Mouse (Mus musculus) forebrain, embryonic 14.5 days (tissue): ENCODE measurements around the gene Wrnip1. TPM values are rescaled to one million over a fixed set of nuclear protein-coding genes. Genes with fewer than 3 reads are reported as not detected.

Experiments
- ATAC-seq: fragments of 200-750 bp; cut with Nextera tagmentation; 2 replicates; pipeline ENCODE4 v1.8.0; 2017; ENCODE audit warnings: mild to moderate bottlenecking, moderate library complexity
- DNase-seq: peaks from one replicate; pipeline ENCODE4 v3.0.0-alpha.2; 2015; ENCODE audit warnings: low spot score
- H3K27ac ChIP-seq: fragments of 300-500 bp; sonication (generic); 2 replicates; pipeline ENCODE4 v1.5.1; 2014; ENCODE audit warnings: low read depth, mild to moderate bottlenecking, control low read depth, low read length, moderate library complexity
- H3K27me3 ChIP-seq: fragments of 300-500 bp; sonication (generic); replicated peaks from 2 replicates; pipeline ENCODE4 v1.6.1; 2014; ENCODE audit warnings: low read length, control low read depth, mixed read lengths; ENCODE audit not compliant: control insufficient read depth, insufficient read depth
- H3K36me3 ChIP-seq: fragments of 300-500 bp; sonication (generic); 2 replicates; pipeline ENCODE4 v1.6.1; 2014; ENCODE audit warnings: low read length, control low read depth; ENCODE audit not compliant: control insufficient read depth, insufficient read depth
- H3K4me1 ChIP-seq: fragments of 300-500 bp; sonication (generic); 2 replicates; pipeline ENCODE4 v1.6.1; 2014; ENCODE audit warnings: antibody characterized with exemption, low read length, control low read depth; ENCODE audit not compliant: control insufficient read depth, insufficient read depth
- H3K4me2 ChIP-seq: fragments of 300-500 bp; sonication (generic); 2 replicates; pipeline ENCODE4 v1.6.1; 2014; ENCODE audit warnings: mild to moderate bottlenecking, control low read depth, low read length
- H3K4me3 ChIP-seq: fragments of 300-500 bp; sonication (generic); 2 replicates; pipeline ENCODE4 v1.5.1; 2014; ENCODE audit warnings: low read depth, low read length, control low read depth
- H3K9ac ChIP-seq: fragments of 300-500 bp; sonication (generic); 2 replicates; pipeline ENCODE4 v1.6.1; 2014; ENCODE audit warnings: mild to moderate bottlenecking, low read length, control low read depth, moderate library complexity
- H3K9me3 ChIP-seq: fragments of 300-500 bp; sonication (generic); replicated peaks from 2 replicates; pipeline ENCODE4 v1.6.1; 2016; ENCODE audit warnings: low read length, control low read depth, mixed read lengths; ENCODE audit not compliant: control insufficient read depth
- WGBS: fragments of 180-500 bp; shearing (Covaris S2); extraction: QIAGEN DNeasy Blood & Tissue Kit; methylation state at CpG from one replicate; pipeline ENCODE4 v1.1.7; 2014; 5-methylcytosine and 5-hydroxymethylcytosine counted together
- polyA plus RNA-seq: library from polyadenylated mRNA; unstranded; fragments of >200 nt; fragmentation: Nextera tagmentation; extraction: Ambion mirVana; gene quantifications from 2 replicates; pipeline ENCODE4 v1.2.1, GENCODE M21; 2014

The Wrnip1 gene
- polyA plus RNA-seq, 1 experiment from 2014 or later: 19.1 TPM

- no peaks in the 10 kb centered on the region for H3K4me1 ChIP-seq
- ATAC-seq: no peak
- 91% methylated on average over 10 of the region's 10 CpGs for WGBS
- no peak overlapping the region for H3K27ac ChIP-seq
- no peaks in the 10 kb centered on the region for H3K36me3 ChIP-seq
- H3K27me3 ChIP-seq: no peaks in the 10 kb centered on the region
- no peak overlapping the region for H3K9ac ChIP-seq
- H3K4me2 ChIP-seq: no peak overlapping the region
- H3K9me3 ChIP-seq: no peaks in the 10 kb centered on the region
- DNase-seq: no peak
- no peak overlapping the region for H3K4me3 ChIP-seq
Observed at GRCm38 (mm10) chr13:32776350-32776749, 25.5 kb upstream of the Wrnip1 start.

DNA sequence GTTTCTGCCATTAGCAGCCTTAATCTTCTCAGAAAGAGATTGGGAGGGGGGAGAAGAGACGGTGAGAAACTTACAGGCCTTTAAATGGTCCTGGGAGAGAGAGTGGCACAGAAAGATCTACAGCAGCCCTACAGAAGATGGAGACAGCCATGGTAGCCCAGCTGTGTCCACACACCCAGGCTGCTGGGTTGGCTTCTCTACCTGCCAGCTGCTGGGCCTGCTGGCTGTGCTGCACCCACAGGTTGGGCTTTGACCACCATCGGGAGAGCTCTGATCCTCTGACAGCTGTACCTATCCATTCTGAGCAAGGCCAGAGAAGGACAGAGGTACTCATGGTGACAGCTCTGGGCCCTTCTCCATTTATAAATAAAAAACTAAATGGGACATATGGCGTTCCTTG lies 23.0 kb upstream of the Wrnip1 start:
- H3K4me2 ChIP-seq: no peak overlapping the region
- H3K4me1 ChIP-seq: no peaks in the 10 kb centered on the region
- no peak overlapping the region for H3K27ac ChIP-seq
- H3K27me3 ChIP-seq: no peaks in the 10 kb centered on the region
- DNase-seq (no peak), ATAC-seq (no peak)
- H3K36me3 ChIP-seq: no peaks in the 10 kb centered on the region
- no peaks in the 10 kb centered on the region for H3K9me3 ChIP-seq
- H3K4me3 ChIP-seq: no peak overlapping the region
- H3K9ac ChIP-seq: no peak overlapping the region
- 65% methylated on average over 3 of the region's 3 CpGs for WGBS

DNA sequence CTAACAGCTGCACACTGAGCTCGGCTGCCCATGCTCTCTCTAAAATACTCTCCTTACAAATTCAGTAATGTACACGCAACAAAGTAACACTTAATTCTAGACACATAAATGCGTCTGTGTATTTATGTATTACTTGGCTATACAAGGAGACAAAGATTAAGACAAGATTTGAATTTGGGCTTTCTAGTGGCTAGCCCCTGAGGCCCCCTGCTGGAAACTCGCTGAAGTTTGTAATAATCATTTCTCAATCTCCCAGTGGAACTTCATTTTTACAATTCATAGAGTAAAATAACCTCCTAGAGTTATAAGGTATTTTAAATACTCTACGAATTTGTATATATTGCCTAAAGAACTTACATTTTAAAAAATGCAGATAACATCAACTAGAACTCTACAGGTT lies 18.8 kb upstream of the Wrnip1 start:
- ATAC-seq (no peak), DNase-seq (no peak)
- Histone ChIP-seq H3K36me3 (no peaks in the 10 kb centered on the region), H3K27ac (no peak overlapping the region), H3K9ac (no peak overlapping the region), H3K9me3 (no peaks in the 10 kb centered on the region), H3K4me2 (no peak overlapping the region), H3K27me3 (no peaks in the 10 kb centered on the region), H3K4me1 (no peaks in the 10 kb centered on the region), H3K4me3 (no peak overlapping the region)
- 68% methylated on average over 5 of the region's 5 CpGs for WGBS

DNA sequence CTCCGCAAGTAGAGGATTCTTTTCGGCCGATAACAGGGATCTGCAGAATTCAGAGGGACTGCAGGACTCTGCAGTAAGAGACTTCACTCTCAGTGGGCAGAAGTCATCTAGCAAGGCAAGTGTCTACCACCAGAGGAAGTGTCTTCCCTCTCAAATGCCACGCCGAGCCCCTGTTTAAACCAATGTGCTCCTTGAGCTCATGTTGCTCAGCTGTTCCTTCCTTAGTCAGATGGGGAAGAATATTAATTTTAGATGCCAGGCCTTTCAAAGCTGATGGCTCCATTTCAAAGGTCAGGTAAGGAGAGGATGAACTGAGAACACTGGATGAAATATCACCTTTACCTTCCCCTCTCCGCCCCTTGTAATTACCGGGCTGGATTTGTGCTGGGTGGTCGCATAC lies 18.0 kb upstream of the Wrnip1 start, which contains the start of gene Mylk4:
Mylk4 (minus strand) TSS at position 139 of the 400 bp plus-strand sequence.
- WGBS: 85% methylated on average over 8 of the region's 8 CpGs
- Histone ChIP-seq H3K9me3 (no peaks in the 10 kb centered on the region), H3K4me1 (no peaks in the 10 kb centered on the region), H3K27ac (no peak within 1 kb of the TSS), H3K9ac (no peak within 1 kb of the TSS), H3K4me3 (no peak within 1 kb of the TSS), H3K36me3 (no peaks in the 10 kb centered on the region), H3K4me2 (no peak within 1 kb of the TSS), H3K27me3 (no peaks in the 10 kb centered on the region)
- no peak for DNase-seq
- no peak for ATAC-seq

GRCm38 (mm10) chr13:32787584-32787983 lies 14.3 kb upstream of the Wrnip1 start:
- Histone ChIP-seq H3K27me3 (no peaks in the 10 kb centered on the region), H3K9me3 (no peaks in the 10 kb centered on the region), H3K4me2 (no peak overlapping the region), H3K4me1 (no peaks in the 10 kb centered on the region), H3K36me3 (no peaks in the 10 kb centered on the region), H3K27ac (no peak overlapping the region), H3K9ac (no peak overlapping the region), H3K4me3 (no peak overlapping the region)
- no peak for ATAC-seq
- WGBS: 83% methylated on average over 2 of the region's 2 CpGs
- no peak for DNase-seq

DNA sequence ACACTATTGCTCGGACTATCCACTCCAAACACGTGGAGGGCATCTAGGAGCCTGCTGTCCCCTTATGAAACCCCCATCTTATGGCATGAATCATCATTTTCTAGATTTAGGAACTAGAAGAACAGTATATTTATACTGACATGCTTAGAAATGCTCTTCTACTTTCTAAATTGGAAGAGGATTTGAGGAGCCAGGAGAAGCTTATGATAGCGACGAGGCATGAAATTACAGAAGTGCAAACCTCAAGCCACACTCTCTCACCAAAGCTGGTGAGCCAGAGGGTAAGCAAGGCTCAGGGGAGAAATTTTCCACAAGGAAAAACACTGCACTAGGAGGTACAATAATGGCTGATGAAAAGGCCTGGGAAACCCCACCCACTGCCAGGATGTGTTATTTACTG lies 12.1 kb upstream of the Wrnip1 start:
- no peaks in the 10 kb centered on the region for H3K9me3 ChIP-seq
- no peak overlapping the region for H3K27ac ChIP-seq
- no peak overlapping the region for H3K9ac ChIP-seq
- 85% methylated on average over 4 of the region's 4 CpGs for WGBS
- H3K4me2 ChIP-seq: no peak overlapping the region
- no peak overlapping the region for H3K4me3 ChIP-seq
- H3K36me3 ChIP-seq: no peaks in the 10 kb centered on the region
- no peak for ATAC-seq
- H3K4me1 ChIP-seq: no peaks in the 10 kb centered on the region
- no peak for DNase-seq
- H3K27me3 ChIP-seq: no peaks in the 10 kb centered on the region

GRCm38 (mm10) chr13:32794619-32795018 lies 7.2 kb upstream of the Wrnip1 start:
- ATAC-seq (no peak), DNase-seq (peak; percentile 8)
- Histone ChIP-seq H3K27ac (no peak overlapping the region), H3K4me3 (no peak overlapping the region), H3K4me1 (no peaks in the 10 kb centered on the region), H3K9ac (no peak overlapping the region), H3K9me3 (no peaks in the 10 kb centered on the region), H3K4me2 (no peak overlapping the region), H3K36me3 (no peaks in the 10 kb centered on the region), H3K27me3 (no peaks in the 10 kb centered on the region)
- WGBS: 57% methylated on average over 2 of the region's 2 CpGs

DNA sequence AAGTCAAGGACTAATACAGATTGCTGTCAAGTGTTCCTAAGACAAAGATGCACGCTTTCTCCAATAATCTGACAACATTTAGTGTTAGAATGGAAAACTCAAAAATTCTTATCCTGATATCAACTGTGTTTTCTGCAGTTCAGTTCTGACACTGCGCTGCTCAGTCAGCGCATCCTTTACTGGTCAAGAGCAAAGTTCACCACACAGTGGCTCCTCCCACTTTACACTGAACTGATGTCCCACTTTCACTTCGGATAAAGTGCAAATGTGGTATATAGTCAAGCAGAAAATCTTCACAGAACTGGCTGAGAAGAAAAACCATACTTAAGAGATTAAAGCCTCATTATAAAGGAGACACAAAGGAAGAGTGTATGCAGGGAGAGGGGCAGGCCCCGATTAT lies 6.7 kb upstream of the Wrnip1 start:
- H3K4me3 ChIP-seq: no peak overlapping the region
- no peak for ATAC-seq
- no peaks in the 10 kb centered on the region for H3K36me3 ChIP-seq
- no peak for DNase-seq
- no peaks in the 10 kb centered on the region for H3K27me3 ChIP-seq
- H3K9ac ChIP-seq: no peak overlapping the region
- no peak overlapping the region for H3K27ac ChIP-seq
- no peaks in the 10 kb centered on the region for H3K9me3 ChIP-seq
- WGBS: 88% methylated on average over 5 of the region's 5 CpGs
- no peaks in the 10 kb centered on the region for H3K4me1 ChIP-seq
- no peak overlapping the region for H3K4me2 ChIP-seq

- H3K9ac ChIP-seq: no peak overlapping the region
- no peak overlapping the region for H3K4me3 ChIP-seq
- no peak overlapping the region for H3K4me2 ChIP-seq
- peaks cover 3% of the 10 kb centered on the region; the same call in 1 of the 2 replicates for H3K4me1 ChIP-seq
- no peak for ATAC-seq
- no peaks in the 10 kb centered on the region for H3K9me3 ChIP-seq
- no peak overlapping the region for H3K27ac ChIP-seq
- DNase-seq: no peak
- no peaks in the 10 kb centered on the region for H3K27me3 ChIP-seq
- 89% methylated on average over 1 of the region's 1 CpGs for WGBS
- H3K36me3 ChIP-seq: no peaks in the 10 kb centered on the region
Observed at GRCm38 (mm10) chr13:32797085-32797484, 4.8 kb upstream of the Wrnip1 start.
